Mouse (Mus musculus): ENCODE results near the gene Zfp790. TPM values are rescaled to one million over a fixed set of nuclear protein-coding genes. Genes with fewer than 3 reads are reported as not detected.

Gene Zfp790
- total RNA-seq, 1 experiment: 5.3 TPM

GRCm38 (mm10) chr7:29773503-29773902 is 42.4 kb upstream of the Zfp790 start:
- Histone ChIP-seq H3K9me3 (ENCODE audit: control insufficient read depth, insufficient read depth, low read depth, low read length) (no peaks in the 10 kb centered on the region), H3K36me3 (ENCODE audit: control insufficient read depth, insufficient read depth, low read length, poor library complexity, severe bottlenecking) (peaks cover 28% of the 10 kb centered on the region), H3K4me1 (ENCODE audit: control insufficient read depth in 2 of 2, insufficient read depth in 2 of 2, low read length in 2 of 2, poor library complexity in 1 of 2) (peaks cover 1 to 3% of the 10 kb centered on the region in 2 experiments; a peak in 2 of 4 replicates), H3K4me3 (ENCODE audit: insufficient read depth in 1 of 2, low read depth in 1 of 2, low read length in 2 of 2, poor library complexity in 1 of 2, severe bottlenecking in 1 of 2) (no peak overlapping the region), H3K9ac (ENCODE audit: insufficient read depth, low read depth, low read length, poor library complexity, severe bottlenecking) (no peak overlapping the region), H3K27ac (ENCODE audit: insufficient read depth, low read depth, low read length, poor library complexity, severe bottlenecking) (no peak overlapping the region)
- DNase-seq (ENCODE audit: low read depth, low spot score): no peak
- TF ChIP-seq CHD2 (IDR thresholded peaks at IDR 0.05; ENCODE audit: low read depth, low read length) (no peak), MAFK (IDR thresholded peaks at IDR 0.05; ENCODE audit: insufficient read depth, low read depth, low read length) (no peak), ZC3H11A (IDR thresholded peaks at IDR 0.05; ENCODE audit: borderline replicate concordance, low read depth, low read length) (no peak), HCFC1 (IDR thresholded peaks at IDR 0.05; ENCODE audit: borderline replicate concordance, insufficient read depth, low read length) (no peak), ZNF384 (IDR thresholded peaks at IDR 0.05; ENCODE audit: low read depth, low read length) (no peak)
- in situ Hi-C loops (cut with MboI; ENCODE audit: low sequenced_read_pairs in 2 of 2, unreplicated experiment in 2 of 2): no loop called here

GRCm38 (mm10) chr7:29774371-29774770 is 41.5 kb upstream of the Zfp790 start:
- DNase-seq (ENCODE audit: low read depth, low spot score): no peak
- no peaks in the 10 kb centered on the region for H3K9me3 ChIP-seq (ENCODE audit: control insufficient read depth, insufficient read depth, low read depth, low read length)
- no peak overlapping the region for H3K9ac ChIP-seq (ENCODE audit: insufficient read depth, low read depth, low read length, poor library complexity, severe bottlenecking)
- H3K4me3 ChIP-seq (ENCODE audit: insufficient read depth in 1 of 2, low read depth in 1 of 2, low read length in 2 of 2, poor library complexity in 1 of 2, severe bottlenecking in 1 of 2): no peak overlapping the region
- H3K4me1 ChIP-seq (ENCODE audit: control insufficient read depth in 2 of 2, insufficient read depth in 2 of 2, low read length in 2 of 2, poor library complexity in 1 of 2): peaks cover 0 to 2% of the 10 kb centered on the region in 2 experiments; a peak in 2 of 4 replicates
- H3K36me3 ChIP-seq (ENCODE audit: control insufficient read depth, insufficient read depth, low read length, poor library complexity, severe bottlenecking): peaks cover 28% of the 10 kb centered on the region
- TF ChIP-seq MAFK (IDR thresholded peaks at IDR 0.05; ENCODE audit: insufficient read depth, low read depth, low read length) (no peak), ZNF384 (IDR thresholded peaks at IDR 0.05; ENCODE audit: low read depth, low read length) (no peak), CHD2 (IDR thresholded peaks at IDR 0.05; ENCODE audit: low read depth, low read length) (no peak)
- in situ Hi-C loops (cut with MboI; ENCODE audit: low sequenced_read_pairs in 2 of 2, unreplicated experiment in 2 of 2): no loop called here
- H3K27ac ChIP-seq (ENCODE audit: insufficient read depth, low read depth, low read length, poor library complexity, severe bottlenecking): no peak overlapping the region

GRCm38 (mm10) chr7:29776568-29776967 is 39.3 kb upstream of the Zfp790 start:
- Histone ChIP-seq H3K27ac (ENCODE audit: insufficient read depth, low read depth, low read length, poor library complexity, severe bottlenecking) (no peak overlapping the region), H3K36me3 (ENCODE audit: control insufficient read depth, insufficient read depth, low read length, poor library complexity, severe bottlenecking) (peaks cover 28% of the 10 kb centered on the region), H3K4me1 (ENCODE audit: control insufficient read depth in 2 of 2, insufficient read depth in 2 of 2, low read length in 2 of 2, poor library complexity in 1 of 2) (no peaks in the 10 kb centered on the region), H3K9ac (ENCODE audit: insufficient read depth, low read depth, low read length, poor library complexity, severe bottlenecking) (no peak overlapping the region), H3K9me3 (ENCODE audit: control insufficient read depth, insufficient read depth, low read depth, low read length) (no peaks in the 10 kb centered on the region), H3K4me3 (ENCODE audit: insufficient read depth in 1 of 2, low read depth in 1 of 2, low read length in 2 of 2, poor library complexity in 1 of 2, severe bottlenecking in 1 of 2) (no peak overlapping the region)
- no peak for TF ChIP-seq ZNF384 (IDR thresholded peaks at IDR 0.05; ENCODE audit: low read depth, low read length)
- no peak for TF ChIP-seq CHD2 (IDR thresholded peaks at IDR 0.05; ENCODE audit: low read depth, low read length)
- no peak for TF ChIP-seq HCFC1 (IDR thresholded peaks at IDR 0.05; ENCODE audit: borderline replicate concordance, insufficient read depth, low read length)
- no peak for TF ChIP-seq MAFK (IDR thresholded peaks at IDR 0.05; ENCODE audit: insufficient read depth, low read depth, low read length)
- TF ChIP-seq ZC3H11A (IDR thresholded peaks at IDR 0.05; ENCODE audit: borderline replicate concordance, low read depth, low read length): no peak
- in situ Hi-C loops (cut with MboI; ENCODE audit: low sequenced_read_pairs in 2 of 2, unreplicated experiment in 2 of 2): no loop called here
- DNase-seq (ENCODE audit: low read depth, low spot score): no peak

- TF ChIP-seq MAFK (IDR thresholded peaks at IDR 0.05; ENCODE audit: insufficient read depth, low read depth, low read length) (peak; percentile 91), HCFC1 (IDR thresholded peaks at IDR 0.05; ENCODE audit: borderline replicate concordance, insufficient read depth, low read length) (no peak)
- Histone ChIP-seq H3K4me3 (ENCODE audit: insufficient read depth in 1 of 2, low read depth in 1 of 2, low read length in 2 of 2, poor library complexity in 1 of 2, severe bottlenecking in 1 of 2) (no peak overlapping the region), H3K36me3 (ENCODE audit: control insufficient read depth, insufficient read depth, low read length, poor library complexity, severe bottlenecking) (peaks cover 28% of the 10 kb centered on the region), H3K9me3 (ENCODE audit: control insufficient read depth, insufficient read depth, low read depth, low read length) (no peaks in the 10 kb centered on the region), H3K9ac (ENCODE audit: insufficient read depth, low read depth, low read length, poor library complexity, severe bottlenecking) (no peak overlapping the region), H3K4me1 (ENCODE audit: control insufficient read depth in 2 of 2, insufficient read depth in 2 of 2, low read length in 2 of 2, poor library complexity in 1 of 2) (no peaks in the 10 kb centered on the region), H3K27ac (ENCODE audit: insufficient read depth, low read depth, low read length, poor library complexity, severe bottlenecking) (no peak overlapping the region)
- no peak for DNase-seq (ENCODE audit: low read depth, low spot score)
- in situ Hi-C loops (cut with MboI; ENCODE audit: low sequenced_read_pairs in 2 of 2, unreplicated experiment in 2 of 2): no loop called here
Measured at GRCm38 (mm10) chr7:29777372-29777771, 38.5 kb upstream of the Zfp790 start.

GRCm38 (mm10) chr7:29783871-29784551 is 31.9 kb upstream of the Zfp790 start, which contains the start of gene Zfp30:
Zfp30 (plus strand) TSS chr7:29783998.
- Histone ChIP-seq H3K27ac (ENCODE audit: insufficient read depth, low read depth, low read length, poor library complexity, severe bottlenecking) (no peak within 1 kb of the TSS), H3K9me3 (ENCODE audit: control insufficient read depth, insufficient read depth, low read depth, low read length) (no peaks in the 10 kb centered on the region), H3K4me3 (ENCODE audit: insufficient read depth in 1 of 2, low read depth in 1 of 2, low read length in 2 of 2, poor library complexity in 1 of 2, severe bottlenecking in 1 of 2) (peak within 1 kb of the TSS; percentile 70 to 72), H3K4me1 (ENCODE audit: control insufficient read depth in 2 of 2, insufficient read depth in 2 of 2, low read length in 2 of 2, poor library complexity in 1 of 2) (peaks cover 0 to 2% of the 10 kb centered on the region in 2 experiments; a peak in 2 of 4 replicates), H3K9ac (ENCODE audit: insufficient read depth, low read depth, low read length, poor library complexity, severe bottlenecking) (peak within 1 kb of the TSS; percentile 73), H3K36me3 (ENCODE audit: control insufficient read depth, insufficient read depth, low read length, poor library complexity, severe bottlenecking) (no peaks in the 10 kb centered on the region)
- TF ChIP-seq MAFK (IDR thresholded peaks at IDR 0.05; ENCODE audit: insufficient read depth, low read depth, low read length): no peak
- TF ChIP-seq ZNF384 (IDR thresholded peaks at IDR 0.05; ENCODE audit: low read depth, low read length): no peak
- no peak for TF ChIP-seq CHD2 (IDR thresholded peaks at IDR 0.05; ENCODE audit: low read depth, low read length)
- no peak for TF ChIP-seq ZC3H11A (IDR thresholded peaks at IDR 0.05; ENCODE audit: borderline replicate concordance, low read depth, low read length)
- no peak for TF ChIP-seq HCFC1 (IDR thresholded peaks at IDR 0.05; ENCODE audit: borderline replicate concordance, insufficient read depth, low read length)
- peak; percentile 90 for DNase-seq (ENCODE audit: low read depth, low spot score)
- in situ Hi-C loops (cut with MboI; ENCODE audit: low sequenced_read_pairs in 2 of 2, unreplicated experiment in 2 of 2): no loop called here
